Mouse (Mus musculus) bone marrow, adult 2 months (tissue): ENCODE results near the gene Sptlc2. TPM values are rescaled to one million over a fixed set of nuclear protein-coding genes. Genes with fewer than 3 reads are reported as not detected.

Experiments used
- H3K27ac ChIP-seq: fragments of 200-500 bp; 2 replicates; pipeline ENCODE4 v1.5.1; 2012; ENCODE audit warnings: low read depth, mild to moderate bottlenecking, control low read depth, inconsistent platforms, low read length; ENCODE audit not compliant: control insufficient read depth, poor library complexity, insufficient read depth
- H3K4me1 ChIP-seq: fragments of 200-500 bp; 2 replicates; pipeline ENCODE4 v1.6.1; 2011; ENCODE audit warnings: low read length; ENCODE audit not compliant: control insufficient read depth, insufficient read depth
- H3K4me3 ChIP-seq: fragments of 200-500 bp; replicated peaks from 2 replicates; pipeline ENCODE3; 2011; ENCODE audit warnings: mild to moderate bottlenecking, low read depth, low read length, control low read depth; ENCODE audit not compliant: control insufficient read depth
- CTCF ChIP-seq: fragments of 200-500 bp; IDR thresholded peaks from 2 replicates; pipeline ENCODE4 v1.5.1; 2011; ENCODE audit warnings: low read length, control low read depth; ENCODE audit not compliant: control insufficient read depth, insufficient read depth
- POLR2A ChIP-seq: fragments of 200-500 bp; IDR thresholded peaks from 2 replicates; pipeline ENCODE4 v1.6.1; 2011; ENCODE audit warnings: low read depth, mild to moderate bottlenecking, control low read depth, low read length, borderline replicate concordance; ENCODE audit not compliant: control insufficient read depth
- WGBS: fragments of 180-500 bp; shearing (Covaris S2); methylation state at CpG from one replicate; pipeline ENCODE4 v1.1.7; 2018; 5-methylcytosine and 5-hydroxymethylcytosine counted together
- polyA plus RNA-seq: library from polyadenylated mRNA; stranded (reverse); fragments of >200 nt; gene quantifications from 2 replicates; pipeline ENCODE4 v1.2.4, GENCODE M21; 2011; ENCODE audit warnings: low replicate concordance; ENCODE audit not compliant: missing spikeins, insufficient read depth, insufficient read length

The Sptlc2 gene
- polyA plus RNA-seq, 1 experiment = 31.6 TPM

DNA sequence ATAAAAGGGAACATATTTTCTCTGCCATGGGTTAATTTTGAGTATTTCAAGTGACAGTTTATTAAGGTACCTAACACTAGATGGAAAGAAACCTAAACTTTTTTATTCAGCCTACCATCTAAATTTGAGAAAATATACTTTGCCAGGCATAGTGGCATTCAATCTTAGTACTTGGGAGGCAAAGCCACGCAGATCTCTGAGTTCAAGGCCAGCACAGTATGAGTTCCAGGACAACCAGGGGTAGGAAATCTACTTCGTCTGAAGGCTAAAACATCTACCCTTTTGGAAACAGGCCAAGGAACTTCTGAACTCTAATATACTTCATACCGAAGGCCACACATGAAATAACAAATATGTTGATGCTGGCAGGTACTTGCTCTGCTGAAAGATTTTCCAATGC is 26.0 kb downstream of the Sptlc2 start:
- no peak for TF ChIP-seq POLR2A
- TF ChIP-seq CTCF = no peak
- no peaks in the 10 kb centered on the region for H3K4me1 ChIP-seq
- 77% methylated on average over 3 of the region's 3 CpGs for WGBS
- no peak overlapping the region for H3K27ac ChIP-seq
- H3K4me3 ChIP-seq = no peak overlapping the region

DNA sequence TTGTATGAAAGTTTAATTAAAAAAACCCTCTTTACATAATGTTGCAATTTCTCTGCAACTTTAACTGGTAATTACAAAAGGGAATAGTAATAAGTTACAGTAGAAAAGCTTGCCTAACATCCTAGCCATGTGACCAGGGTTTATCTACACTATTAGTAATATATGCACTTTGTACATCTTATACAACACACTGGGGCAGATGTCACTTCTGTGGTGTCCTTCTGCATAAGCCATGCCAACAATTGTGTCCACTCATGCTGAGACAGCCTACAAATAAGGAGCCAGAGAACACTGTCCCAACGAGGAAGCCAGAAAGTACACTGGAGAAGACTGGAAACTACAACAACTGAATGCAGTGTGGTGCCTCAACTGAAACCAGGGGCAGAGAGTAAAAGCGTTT is 40.1 kb downstream of the Sptlc2 start:
- Histone ChIP-seq H3K27ac (no peak overlapping the region), H3K4me1 (peaks cover 2% of the 10 kb centered on the region), H3K4me3 (no peak overlapping the region)
- TF ChIP-seq POLR2A (no peak), CTCF (no peak)
- WGBS = 56% methylated on average over 2 of the region's 2 CpGs

DNA sequence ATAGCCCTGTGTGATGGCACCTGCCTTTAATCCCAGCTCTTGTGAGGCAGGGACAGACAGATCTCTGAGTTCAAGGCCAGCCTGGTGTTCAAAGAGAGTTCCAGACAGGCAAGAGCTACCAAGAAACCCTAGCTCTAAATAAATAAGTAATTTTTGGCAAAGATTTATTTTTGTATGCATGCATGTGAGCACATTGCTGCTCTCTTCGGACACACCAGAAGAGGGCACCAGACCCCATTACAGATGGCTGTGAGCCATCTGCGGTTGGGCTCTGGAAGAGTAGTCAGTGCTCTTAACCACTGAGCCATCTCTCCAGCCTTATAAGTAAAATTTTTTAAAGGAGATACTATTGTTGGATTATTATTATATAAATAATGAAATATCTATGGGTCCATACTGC is 40.6 kb downstream of the Sptlc2 start:
- no peak overlapping the region for H3K4me3 ChIP-seq
- no peak overlapping the region for H3K27ac ChIP-seq
- WGBS = 78% methylated on average over 2 of the region's 2 CpGs
- peaks cover 2% of the 10 kb centered on the region for H3K4me1 ChIP-seq
- TF ChIP-seq POLR2A = no peak

DNA sequence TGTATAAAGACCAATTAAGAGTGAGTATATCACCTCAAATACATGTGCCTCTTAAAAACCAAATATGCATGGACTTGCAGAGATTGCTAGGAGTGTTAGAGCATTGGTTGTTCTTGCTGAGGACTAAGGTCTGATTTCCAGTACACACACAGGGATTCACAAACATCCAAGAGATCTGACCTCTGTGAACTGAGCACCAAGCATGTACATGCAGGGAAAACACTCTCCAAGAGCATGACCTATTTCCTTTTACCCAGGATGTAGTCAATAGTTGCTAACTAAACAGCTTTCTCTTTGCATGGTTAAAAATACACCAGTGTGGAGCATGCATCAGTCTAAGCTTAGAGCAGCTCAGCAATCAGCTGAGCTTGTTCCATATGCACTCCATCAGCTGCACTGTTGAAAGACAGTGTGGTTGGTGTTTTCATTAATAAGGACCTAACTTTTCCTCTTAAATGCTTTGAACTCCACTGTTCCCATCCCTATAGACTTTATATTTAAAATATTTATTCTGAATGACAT is 45.0 kb downstream of the Sptlc2 start:
- TF ChIP-seq POLR2A (no peak), CTCF (no peak)
- Histone ChIP-seq H3K4me1 (peaks cover 2% of the 10 kb centered on the region), H3K27ac (no peak overlapping the region), H3K4me3 (no peak overlapping the region)

DNA sequence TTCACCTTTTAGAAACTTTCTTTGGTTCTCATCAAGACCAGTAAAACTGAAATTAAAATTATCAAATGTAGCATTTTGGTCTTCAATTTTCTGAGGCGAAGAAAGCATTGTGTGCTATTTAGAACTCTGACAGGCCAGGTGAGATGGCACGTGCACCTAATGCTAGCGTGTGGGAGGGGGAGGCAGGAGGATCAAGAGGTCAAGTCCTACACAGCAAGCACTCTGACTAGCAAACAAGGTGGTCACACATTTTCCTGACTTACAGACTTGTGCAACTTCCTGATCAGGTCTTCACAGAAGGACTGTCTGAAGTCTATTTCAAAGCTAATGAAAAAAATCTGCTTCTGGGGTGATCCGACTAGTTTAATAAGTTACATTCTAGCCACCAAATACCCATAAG is 50.1 kb downstream of the Sptlc2 start:
- TF ChIP-seq POLR2A = no peak
- TF ChIP-seq CTCF = no peak
- H3K27ac ChIP-seq = no peak overlapping the region
- H3K4me3 ChIP-seq = no peak overlapping the region
- peaks cover 2% of the 10 kb centered on the region; the same call in 1 of the 2 replicates for H3K4me1 ChIP-seq
- WGBS = 67% methylated on average over 4 of the region's 4 CpGs

DNA sequence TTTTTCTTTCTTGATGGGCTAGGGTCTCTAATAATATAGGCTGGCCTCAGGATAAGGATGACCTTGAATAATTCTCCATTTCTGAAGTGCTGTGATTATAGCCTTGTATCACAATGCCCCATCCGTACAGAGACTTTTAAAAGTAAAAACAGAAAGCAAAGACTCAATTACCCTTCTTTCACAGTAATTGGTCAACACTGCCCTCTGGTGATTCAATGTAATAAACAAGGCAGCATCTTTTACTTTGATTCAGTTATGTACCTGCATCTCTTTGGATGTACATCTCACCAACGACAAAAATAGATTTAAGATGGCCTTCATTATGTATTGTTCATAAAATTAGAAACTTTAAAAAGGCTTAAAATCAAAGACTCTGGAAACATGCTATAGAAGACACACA is 53.3 kb downstream of the Sptlc2 start:
- H3K27ac ChIP-seq = no peak overlapping the region
- 18% methylated on average over 2 of the region's 2 CpGs for WGBS
- H3K4me3 ChIP-seq = no peak overlapping the region
- TF ChIP-seq CTCF (no peak), POLR2A (no peak)
- peaks cover 4% of the 10 kb centered on the region; the same call in 1 of the 2 replicates for H3K4me1 ChIP-seq

DNA sequence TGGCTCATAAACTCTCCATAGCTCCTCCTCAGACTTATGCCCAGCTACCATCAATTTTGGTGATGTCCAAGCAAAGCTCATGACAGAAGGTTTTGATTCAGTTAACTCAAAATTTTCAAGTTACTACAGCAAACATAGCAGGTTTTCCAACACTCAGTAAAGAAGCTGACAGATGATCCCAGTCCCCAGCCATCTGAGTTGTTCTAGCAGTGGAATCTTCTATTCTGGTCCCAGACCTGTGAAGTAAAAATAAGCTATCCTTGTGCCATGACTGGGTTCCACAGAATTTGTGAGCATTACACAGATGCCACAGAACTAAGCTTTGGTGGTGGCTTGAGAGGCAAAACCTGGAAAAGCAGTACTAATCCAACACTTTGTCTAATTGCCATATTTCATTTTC is 54.4 kb downstream of the Sptlc2 start:
- H3K4me1 ChIP-seq = peaks cover 4% of the 10 kb centered on the region; the same call in 1 of the 2 replicates
- no peak overlapping the region for H3K27ac ChIP-seq
- H3K4me3 ChIP-seq = no peak overlapping the region
- TF ChIP-seq CTCF (no peak), POLR2A (no peak)

DNA sequence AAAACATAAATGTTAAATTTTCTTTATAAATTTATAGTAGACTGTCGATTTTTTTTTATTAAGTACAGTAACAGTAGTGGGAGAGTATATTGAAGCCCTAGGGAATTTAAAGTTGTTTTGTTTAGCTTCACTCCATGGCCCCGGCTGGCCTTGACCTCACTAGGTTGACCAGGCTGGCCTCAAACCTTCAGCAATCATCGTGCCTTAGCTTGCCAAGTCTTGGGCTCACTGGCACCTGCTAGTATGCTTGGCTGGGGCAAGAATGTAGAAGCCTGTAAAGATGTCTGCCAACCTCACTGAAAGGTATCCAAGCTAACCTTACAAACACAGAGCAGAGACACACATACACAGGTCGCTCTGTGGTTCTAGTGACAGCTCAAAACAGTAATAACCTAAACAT is 55.6 kb downstream of the Sptlc2 start:
- H3K27ac ChIP-seq = no peak overlapping the region
- H3K4me3 ChIP-seq = no peak overlapping the region
- WGBS = 84% methylated on average over 4 of the region's 4 CpGs
- H3K4me1 ChIP-seq = peaks cover 3% of the 10 kb centered on the region; the same call in 1 of the 2 replicates
- TF ChIP-seq POLR2A = no peak
- no peak for TF ChIP-seq CTCF

DNA sequence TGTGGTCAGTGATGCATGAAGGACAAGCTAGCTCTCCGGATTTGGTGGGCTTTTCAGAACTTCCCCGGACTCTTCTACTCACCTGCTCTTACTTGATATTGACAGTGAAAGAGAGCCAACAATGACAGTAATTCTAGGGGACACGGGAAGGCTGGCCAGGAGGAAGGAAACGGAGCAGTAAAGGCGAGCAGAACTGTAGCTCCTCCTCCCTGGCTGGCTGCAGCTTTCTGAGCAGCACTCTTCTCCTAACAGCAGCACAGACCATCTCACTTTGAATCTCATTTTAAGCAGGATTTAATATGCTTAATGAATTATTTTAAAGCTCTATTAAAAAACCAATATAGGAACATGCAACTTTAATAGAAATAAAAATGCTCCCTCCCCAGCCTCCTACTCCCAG is 56.2 kb downstream of the Sptlc2 start:
- Histone ChIP-seq H3K27ac (no peak overlapping the region), H3K4me3 (no peak overlapping the region), H3K4me1 (peaks cover 3% of the 10 kb centered on the region; the same call in 1 of the 2 replicates)
- WGBS = 18% methylated on average over 5 of the region's 5 CpGs
- TF ChIP-seq CTCF (no peak), POLR2A (no peak)
